Mouse (Mus musculus) cerebellum, adult 9-11 months (tissue): ENCODE data around the gene 2010109A12Rik.

Experiments used
- DNase-seq: peaks from one replicate; pipeline ENCODE4 v3.0.0; 2022

The 2010109A12Rik gene

DNA sequence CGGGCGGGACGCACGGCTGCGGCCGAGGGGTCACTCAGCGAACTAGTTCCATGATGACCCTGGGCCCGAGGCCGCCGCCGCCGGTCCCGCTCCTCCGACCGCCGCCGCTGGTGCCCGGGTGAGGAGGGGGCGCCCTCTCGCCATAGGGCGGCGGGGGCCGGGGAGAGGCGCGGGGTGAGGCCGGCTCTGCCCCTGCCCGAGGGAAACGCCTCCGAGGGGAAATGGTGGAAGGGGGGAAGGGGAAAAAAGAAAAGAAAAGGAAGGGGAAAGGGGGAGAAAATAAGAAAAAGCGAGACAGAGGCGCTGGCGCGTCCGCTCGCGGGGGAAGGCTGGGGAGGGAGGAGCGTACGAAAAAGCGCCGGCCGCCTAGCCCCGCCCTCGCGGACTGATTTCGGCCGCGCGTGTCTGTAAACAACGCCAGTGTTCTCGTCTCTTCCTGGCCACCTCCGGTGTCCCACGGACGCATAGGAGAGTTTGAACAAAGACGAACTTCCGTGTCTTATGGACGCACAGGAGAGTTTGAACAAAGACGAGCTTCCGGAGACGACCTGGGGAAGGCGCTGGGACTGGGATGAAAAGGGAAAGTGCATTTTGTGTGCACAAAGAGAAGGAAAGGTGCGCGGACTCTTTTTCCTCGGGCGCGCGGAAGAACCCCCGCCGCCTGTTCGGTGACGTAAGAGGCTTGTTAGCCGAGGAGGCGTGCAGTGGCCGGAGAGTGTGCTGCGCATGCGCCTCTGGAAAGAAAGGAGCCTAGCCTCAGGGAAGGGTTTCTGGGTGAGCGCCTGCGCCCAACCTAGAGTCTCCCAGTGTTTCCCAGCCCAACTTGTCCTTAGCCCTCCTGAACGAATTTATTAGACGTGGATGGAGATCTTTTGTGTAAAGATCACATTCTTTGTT lies at the start of gene 2010109A12Rik, which contains the start of gene Ccni:
Gene 2010109A12Rik, plus strand, starts transcription at position 410 of the 897 bp plus-strand sequence.
Gene Ccni, minus strand, starts transcription at position 387 of the 897 bp plus-strand sequence.
- peak; percentile 96 for DNase-seq

DNA sequence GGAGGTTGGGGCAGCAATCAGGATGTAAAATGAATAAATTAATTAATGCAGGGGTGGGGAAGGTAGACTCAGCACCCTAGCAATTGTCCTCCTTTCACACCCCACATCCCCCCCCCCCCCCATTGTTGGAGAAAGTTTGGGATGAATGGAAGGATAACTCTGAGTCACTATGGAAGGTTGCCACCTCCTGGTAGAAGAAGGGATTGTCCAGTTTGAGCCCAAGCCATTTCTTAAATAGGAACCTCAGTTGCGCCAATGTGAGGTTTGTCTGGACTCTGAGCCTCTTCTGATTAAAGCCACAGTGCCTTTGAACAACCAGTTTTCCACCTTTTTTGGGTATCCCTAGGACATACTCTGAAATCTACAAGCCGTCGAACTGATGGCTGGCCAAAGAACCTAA lies 42.8 kb upstream of the 2010109A12Rik start:
- DNase-seq: peak; percentile 50

DNA sequence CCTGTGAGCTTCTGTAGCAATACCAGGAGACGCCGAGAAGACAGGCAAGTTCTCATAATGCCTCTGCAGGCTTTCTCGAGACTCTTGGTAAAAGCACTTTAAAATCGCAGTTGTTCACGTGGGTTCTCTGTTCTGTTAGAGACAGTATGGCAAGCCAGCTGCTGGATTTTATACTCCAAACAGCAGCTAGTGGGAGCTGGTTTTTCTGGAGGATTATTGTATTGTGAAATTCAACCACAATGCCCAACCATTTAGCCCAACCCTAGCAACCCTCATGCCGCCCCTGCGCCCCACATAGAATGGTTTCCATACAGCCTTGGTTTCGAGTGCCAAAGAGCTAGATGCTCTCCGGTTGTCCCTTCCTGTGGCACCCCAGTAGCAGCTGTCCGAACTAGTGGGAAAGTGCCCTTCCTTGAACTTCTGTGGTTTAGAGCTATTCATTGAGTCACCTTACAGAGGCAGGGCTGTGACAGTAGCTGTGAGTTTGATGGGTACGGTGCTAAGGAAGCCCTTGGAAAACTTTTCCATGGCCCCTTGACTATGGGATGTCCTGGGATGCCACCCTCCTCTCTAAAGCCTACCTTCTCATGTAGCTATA lies 38.3 kb upstream of the 2010109A12Rik start:
- no peak for DNase-seq

DNA sequence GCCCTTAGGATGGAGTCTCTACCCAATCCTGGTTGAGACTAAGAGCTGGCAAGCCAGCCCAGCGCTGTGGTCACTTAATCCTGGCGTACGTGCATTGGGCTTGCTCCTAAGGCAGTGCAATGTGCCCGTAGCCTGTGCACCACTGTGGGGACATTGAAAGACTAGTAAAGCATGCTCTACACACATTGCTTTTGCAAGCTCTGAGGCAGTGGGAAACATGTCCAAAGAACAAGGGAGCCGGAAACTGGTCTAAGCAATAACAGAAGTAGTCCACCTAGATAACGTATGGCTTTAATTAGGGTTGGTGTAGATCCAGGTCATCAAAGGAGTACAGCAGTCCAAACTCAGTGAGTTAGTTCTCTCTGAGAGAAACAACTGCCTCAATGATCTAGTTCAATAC lies 37.7 kb upstream of the 2010109A12Rik start:
- DNase-seq: no peak

DNA sequence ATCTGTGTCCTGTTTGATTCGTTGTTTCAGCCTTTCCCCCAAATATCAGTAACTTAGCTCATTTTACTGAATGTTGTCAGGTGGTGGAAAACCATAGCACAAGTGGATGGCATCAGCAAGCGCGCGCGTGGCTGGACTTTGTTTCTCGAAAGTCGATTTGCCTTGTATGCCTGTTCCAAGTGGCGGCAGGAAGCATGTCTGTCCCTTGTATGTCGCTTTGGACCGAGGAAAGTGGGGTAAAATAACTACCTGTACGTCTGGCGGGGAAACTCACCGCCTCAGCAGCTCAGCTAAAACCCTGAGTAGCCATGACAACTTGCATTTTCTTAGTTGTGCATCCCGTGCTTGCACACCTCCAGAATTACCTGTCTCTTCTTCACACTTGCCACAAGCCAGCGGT lies 34.9 kb upstream of the 2010109A12Rik start:
- DNase-seq: no peak

DNA sequence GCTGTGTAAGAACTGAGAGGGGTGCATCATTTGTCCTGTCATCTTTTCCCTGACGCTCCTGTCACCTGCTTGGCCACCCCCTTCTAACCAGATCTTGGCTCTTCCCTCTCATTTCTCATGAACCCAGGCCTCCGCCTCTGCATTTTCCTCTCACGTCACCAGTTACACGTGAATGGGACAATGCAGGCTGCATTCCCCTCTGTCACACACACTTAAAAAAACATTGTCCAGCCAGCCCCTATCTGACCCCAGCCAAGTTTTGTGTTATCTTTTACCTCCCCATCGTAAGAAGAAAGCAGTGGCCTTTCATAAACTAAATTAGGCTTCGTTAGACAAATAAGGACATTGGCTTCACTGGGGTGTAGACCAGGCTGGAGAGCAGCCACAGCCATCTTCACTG lies 33.8 kb upstream of the 2010109A12Rik start:
- DNase-seq: no peak

DNA sequence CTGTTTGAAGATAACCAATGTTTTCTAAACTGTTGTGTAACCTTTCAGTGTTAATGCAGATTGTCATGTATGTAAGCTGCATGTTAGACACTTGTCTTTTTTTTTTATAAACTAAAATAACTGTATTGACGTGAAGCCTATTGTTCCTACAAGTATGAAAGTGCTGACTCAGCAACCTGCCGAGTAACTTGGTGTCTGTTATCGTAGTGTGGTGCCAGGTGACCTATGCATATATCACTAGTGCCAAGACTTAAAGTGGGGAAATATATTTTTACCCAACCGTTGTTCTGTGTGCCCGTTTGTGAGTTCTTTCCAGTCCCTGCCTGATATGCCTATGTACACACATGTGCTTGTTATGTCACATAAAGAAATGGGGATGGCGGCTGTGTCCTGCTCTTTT lies 31.6 kb upstream of the 2010109A12Rik start:
- no peak for DNase-seq

DNA sequence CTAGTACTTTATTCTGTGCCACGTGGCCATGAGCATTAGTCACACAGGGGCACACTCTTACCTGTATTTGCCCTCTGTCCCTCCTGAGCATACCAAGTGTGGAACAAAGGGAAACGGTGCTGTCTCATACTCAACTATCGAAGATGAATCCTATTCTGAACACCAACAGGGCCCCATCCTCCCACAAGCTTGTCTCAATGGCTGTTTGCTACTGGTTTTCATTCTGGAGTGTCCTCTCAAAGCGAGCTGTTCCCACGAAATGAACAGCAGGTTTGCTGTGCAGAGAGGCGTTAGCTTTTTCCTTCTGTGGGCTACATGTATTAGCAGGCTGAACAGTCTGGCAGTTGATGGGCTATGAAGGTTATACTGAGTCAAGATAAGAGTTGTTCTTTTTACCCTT lies 27.7 kb upstream of the 2010109A12Rik start:
- DNase-seq: no peak

DNA sequence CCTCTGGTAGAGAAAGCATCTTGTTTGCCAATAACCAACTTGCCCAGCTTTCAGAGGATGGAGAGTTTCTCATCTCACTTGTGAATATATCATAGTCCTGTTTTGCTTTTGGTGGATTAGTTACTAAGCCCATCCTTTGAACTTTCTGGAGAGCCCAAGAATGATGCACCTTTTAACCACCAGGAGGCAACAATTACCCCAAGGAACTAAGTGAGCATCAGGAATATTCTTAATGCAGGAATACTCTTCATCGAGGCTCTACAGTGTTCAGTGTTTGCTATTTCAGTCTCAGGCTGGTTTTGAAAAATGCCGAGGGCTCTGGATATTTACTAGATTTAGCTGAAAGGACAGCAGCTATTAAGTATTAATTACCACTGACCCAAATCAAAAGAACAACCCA lies 26.1 kb upstream of the 2010109A12Rik start:
- no peak for DNase-seq

DNA sequence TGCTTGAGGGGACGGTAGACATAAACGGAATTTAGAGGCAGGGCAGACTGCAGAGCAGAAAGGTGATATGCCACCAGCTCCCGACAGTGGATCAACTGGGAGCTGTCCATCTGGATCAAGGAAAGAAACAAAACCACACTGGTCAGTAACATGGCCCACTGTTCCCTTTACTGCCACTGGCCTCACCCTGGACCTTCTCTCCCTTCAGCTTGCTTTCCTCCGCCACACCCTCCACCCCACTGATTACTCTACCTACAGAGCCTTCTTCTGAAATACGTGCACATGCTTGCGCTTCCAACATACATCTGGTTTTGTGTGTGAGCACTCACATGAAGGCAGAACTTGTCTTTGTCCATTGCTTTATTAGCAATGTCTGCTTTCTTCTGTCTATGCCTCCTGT lies 23.0 kb upstream of the 2010109A12Rik start:
- no peak for DNase-seq

DNA sequence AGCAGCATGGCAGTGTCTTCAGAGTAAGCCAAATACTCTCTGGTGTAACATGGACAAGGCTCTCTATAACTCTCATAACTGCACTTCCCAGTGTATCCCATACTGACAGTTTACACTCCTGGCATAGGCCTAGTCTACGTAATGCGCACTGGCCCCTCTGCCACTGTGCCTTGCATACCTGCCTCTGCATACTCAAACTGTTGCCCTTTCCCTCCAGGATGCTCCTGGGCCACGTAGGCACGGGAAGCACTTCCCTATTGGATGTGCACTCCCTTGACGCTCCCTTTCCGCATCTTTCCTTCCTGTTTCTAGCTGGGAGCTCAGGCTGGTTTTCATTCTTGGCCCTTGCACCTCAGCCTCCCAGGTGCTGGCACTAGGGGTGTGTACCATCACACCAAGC lies 21.8 kb upstream of the 2010109A12Rik start:
- DNase-seq: no peak

DNA sequence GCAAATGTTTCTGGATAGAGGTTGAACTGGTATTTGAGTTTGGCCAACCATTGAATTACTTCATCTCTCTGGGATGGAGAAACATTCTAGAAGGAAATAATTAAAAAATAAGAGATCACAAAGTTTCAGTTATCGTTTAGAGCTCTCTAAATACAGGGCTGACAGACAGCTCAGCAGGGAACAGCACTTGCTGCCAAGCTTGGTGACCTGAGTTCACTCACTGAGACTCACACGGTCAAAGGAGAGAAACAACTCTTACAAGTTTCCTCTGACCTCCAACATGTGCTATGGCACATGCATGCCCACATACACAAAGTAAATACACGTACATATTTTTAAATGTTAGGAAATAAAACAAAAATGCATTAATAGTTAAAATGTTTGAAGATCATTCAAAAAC lies 16.7 kb upstream of the 2010109A12Rik start:
- DNase-seq: no peak

DNA sequence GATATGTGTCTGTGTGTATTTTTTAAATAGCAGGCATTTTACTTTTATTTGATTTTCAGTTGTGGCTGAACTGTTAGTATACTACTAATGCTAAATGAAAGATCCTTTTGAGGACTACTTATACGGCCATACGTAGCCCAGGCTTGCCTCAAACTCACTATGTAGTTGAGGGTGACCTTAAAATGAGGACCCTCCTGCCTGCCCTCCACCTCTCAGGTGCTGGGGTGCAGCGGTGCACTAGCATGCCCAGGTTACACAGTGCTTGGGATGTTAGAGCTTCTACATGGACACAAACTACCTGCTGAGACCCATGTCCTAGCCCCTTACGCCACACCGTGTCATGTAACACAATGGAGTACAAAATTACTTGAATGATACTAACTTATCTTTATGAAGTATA lies 15.9 kb upstream of the 2010109A12Rik start:
- no peak for DNase-seq

DNA sequence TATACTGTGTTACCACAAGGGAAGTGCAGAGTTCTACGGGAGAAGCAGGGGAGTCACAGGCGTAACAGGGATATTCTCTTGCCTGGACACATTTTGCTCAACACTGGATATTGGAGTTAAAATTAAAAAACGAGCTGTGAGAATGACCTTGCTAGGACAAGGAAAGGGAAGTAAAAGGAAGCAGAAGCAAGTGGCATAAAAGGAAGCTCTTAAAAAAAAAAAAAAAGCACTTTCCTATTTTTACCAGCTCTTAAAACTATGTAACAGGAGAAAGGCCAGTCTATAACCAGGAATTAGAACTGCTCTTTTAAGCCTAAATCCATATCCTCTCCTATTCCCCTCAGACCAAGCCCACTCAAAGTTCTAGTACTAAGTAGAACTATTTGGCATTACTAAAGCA lies 8.1 kb upstream of the 2010109A12Rik start:
- DNase-seq: no peak

DNA sequence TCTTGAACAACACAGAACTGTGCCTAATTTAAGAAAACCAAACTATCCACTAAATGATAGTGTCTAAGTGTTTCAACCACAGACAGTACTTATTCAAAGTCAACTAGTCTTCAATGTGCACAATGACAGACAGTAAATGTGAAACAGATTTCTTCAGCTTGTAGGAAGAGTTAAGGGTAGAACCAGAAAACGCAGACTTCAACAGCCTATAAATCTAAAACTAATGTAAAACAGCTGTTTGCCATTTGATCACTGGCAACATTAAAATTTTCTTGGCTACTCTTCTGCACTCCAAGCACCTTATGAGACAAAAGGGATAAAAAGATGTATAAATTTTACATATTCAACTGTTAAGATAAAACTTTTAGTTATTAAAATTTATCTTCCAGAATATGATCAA lies 5.1 kb upstream of the 2010109A12Rik start:
- DNase-seq: no peak

DNA sequence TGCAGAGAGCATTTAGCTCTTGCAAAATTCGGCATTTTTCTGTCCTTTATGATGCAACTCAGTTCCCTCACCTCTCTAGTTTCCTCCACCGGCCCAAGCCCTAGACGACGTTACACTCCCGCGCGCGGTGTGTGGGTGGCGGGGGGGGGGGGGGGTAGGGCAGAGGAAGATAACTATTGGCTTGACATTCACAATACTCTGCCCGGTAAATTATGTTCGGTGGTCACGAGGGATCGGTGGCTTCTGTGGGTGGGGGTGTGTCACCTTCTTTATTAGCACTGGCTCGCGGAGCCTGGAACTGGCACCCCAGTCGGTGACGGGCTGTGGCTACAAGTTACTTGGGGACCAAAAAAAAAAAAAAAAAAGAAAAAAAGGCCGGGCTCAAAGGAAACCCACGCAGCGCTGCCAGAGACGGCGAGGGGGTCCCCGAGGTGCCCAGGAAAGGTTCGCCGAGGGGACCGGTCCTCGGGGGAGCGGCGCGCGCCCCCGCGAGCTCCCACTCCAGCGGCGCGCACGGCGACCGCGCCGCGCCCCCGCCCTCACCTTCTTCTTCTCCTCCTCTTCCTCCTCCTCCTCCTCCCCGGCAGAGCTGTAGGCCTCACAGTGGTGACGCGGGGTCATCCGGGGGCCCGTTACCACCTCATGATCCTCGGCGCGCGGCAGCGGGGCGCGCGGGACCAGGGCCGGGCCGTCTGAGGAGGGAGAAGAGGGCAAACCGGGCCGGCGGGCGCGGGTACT lies 778 bp upstream of the 2010109A12Rik start:
- peak; percentile 83 for DNase-seq

DNA sequence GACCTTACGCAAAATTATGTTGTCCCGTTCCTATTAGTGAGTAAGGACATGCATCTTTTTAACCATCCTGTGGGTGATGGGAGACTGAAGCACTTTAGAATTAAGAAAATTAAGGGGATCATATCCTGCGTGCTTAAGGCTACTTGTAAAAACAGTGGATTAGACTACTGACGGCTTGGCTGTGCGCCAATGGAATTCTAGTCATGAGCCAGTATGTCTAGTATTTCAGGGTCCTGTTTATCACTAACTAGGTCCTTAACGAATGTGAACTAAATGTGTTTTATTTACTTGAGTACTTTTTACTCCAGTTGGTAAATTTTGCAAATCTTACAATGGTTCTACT lies 659 bp downstream of the 2010109A12Rik start:
- no peak for DNase-seq

DNA sequence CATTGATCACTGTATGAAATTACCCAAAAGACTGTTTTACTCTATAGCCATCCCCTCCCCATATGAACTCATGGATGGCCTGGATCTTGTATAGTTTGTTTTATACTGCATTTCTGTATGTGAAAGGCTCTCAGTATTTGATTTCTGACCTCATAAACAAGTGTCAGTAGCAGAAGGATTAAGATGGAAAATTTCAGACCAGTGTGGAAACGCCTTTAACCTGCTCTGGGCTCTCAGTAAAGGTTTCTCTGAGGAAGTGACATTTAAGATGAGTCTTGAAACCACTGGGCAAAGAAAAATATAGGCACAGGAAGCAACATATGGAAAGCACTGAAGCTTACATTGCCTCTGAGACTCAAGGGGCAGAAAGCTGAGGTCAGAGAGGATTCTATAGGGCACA lies 1.2 kb downstream of the 2010109A12Rik start:
- no peak for DNase-seq

DNA sequence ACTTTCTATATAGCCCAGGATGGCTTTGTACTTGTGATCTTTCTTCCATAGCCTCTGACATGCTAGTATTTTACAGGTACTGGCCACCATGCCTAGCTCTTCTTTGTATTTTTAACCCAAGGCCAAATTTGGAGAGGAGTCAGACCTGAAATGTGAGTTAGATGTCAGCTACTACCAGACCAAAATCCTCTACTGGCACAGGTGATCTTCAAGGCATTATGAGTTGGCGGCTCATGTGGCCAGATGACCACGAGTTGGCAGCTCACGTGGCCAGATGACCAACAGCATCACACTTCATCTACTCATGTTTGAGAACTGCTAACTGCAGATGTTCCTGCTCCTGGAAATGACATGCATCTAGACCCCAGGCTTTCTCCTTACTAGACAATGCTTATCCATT lies 12.1 kb downstream of the 2010109A12Rik start:
- no peak for DNase-seq

DNA sequence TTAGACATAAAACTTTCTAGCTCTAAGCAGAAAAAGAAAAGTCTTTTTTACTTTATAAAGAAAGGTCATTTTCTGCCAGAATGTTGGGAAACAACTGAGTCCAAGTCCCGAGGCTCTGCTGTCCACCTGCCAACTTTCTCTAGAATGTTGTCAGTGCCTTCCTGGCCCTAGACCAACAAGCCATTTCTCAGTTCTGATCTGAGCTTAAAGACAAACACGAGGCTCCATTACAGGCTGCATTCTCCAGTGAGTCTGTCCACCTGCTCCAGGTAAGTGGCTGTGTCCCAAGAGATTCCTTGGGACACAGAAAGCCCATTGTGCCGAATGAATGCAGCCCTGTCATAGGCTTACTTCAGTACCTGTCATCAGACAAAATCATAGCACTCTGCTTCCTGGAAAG lies 15.3 kb downstream of the 2010109A12Rik start:
- peak; percentile 72 for DNase-seq

DNA sequence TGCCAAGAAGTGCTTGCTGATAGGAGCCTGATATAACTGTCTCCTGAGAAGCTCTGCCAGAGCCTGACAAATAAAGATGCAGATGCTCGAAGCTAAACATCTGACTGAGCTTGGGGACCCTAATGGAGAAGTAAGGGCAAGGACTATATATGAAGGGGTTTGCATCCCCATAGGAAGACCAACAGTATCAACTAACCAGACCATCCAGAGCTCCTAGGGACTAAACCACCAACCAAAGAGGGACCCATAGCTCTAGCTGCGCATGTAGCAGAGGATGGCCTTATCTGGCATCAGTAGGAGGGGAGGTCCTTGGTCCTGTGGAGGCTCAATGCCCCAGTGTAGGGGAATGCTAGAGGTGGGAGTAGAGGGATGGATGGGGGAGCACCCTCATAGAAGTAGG lies 18.2 kb downstream of the 2010109A12Rik start:
- DNase-seq: no peak

DNA sequence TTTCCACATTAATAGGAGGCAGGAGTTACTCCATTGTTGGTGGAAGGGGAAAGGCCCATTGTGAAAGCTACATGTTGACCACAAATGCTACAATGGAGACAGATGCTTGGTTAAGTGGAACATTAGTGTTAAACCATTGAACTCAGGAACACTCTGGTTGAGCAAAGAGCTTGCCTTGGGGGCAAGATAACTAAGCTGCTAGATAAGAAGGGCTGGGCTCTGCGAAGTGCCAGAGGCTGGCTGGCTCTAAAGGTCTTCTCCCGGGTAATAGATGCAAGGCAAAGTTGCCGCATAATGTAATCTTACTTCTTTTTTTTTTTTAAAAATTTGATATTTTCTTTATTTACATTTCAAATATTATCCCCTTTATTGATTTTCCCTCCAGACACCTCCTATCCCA lies 20.8 kb downstream of the 2010109A12Rik start:
- DNase-seq: no peak

DNA sequence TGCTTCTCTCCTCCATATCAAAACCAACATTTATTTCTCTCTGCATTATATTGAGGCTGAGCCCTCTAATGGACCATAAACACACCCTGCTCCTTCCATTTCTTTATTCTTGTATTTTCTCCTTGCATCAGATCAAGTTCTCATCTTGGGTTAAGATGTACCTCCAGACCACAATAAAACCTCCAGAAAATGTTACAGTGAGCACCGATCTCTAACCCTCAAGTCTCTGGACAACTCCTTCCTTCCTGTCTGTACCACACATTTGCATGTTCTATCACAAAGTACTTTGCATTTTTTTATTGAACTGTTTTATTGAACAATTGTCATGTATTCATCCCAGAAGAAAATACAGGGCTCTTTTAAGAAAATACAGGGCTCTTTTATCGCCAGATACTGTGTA lies 23.2 kb downstream of the 2010109A12Rik start:
- DNase-seq: no peak

DNA sequence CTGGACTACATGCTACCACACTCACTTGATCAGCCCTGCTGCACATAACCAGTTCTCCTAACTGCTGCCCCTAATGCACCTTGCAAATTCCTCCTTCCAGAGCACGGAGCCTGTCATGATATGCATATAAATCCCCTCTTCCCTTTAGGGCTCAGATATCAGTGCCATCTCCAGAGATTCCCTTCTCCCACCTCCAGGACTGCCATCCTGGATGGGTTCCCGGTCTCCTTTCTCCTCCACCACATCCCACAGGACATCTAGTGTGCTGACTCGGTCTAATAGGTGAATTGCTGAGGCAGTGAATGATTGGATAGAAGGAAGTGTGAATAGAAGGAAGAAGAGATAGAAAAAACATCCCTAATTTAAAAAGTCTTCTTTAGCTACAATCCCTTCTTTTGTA lies 25.4 kb downstream of the 2010109A12Rik start:
- peak; percentile 60 for DNase-seq
